Mouse (Mus musculus): ENCODE measurements around the gene Slc3a1. TPM values are rescaled to one million over a fixed set of nuclear protein-coding genes. Genes with fewer than 3 reads are reported as not detected.
A peak's percentile ranks its signal among the peaks of the same experiment; 100 is the strongest.

Gene Slc3a1
- polyA plus RNA-seq, 1 experiment from 2014 or later: not detected

DNA sequence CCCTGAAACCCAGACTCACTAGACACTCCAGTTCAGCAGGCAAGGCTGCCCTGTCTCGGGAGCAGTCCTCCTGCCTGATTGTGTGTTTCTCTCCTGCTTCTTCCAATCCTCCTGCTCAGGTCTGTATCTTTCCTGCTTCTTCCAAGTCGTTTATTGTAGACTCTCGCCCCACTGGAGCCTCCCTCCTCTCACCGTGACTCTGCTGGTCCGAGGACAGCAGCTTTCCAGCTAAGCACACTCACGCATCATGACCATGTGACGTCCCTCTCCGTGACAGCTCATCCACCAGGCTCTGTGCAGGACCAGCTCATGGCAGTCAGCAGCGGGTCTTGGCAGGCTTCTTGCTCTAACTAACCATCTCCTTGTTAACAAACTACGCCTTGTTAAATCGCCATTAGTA, 5.9 kb downstream of the Slc3a1 start:
- Histone ChIP-seq H3K4me2 (peak overlapping the region; percentile 29; the same call in 1 of the 2 replicates), H3K9me3 (replicated peaks) (no peaks in the 10 kb centered on the region), H3K27ac (ENCODE audit: poor library complexity, severe bottlenecking) (no peak overlapping the region), H3K36me3 (no peaks in the 10 kb centered on the region), H3K9ac (no peak overlapping the region), H3K4me3 (no peak overlapping the region), H3K4me1 (replicated peaks) (0 out of 2 replicates have a peak, but pooled peaks cover 4% of the 10 kb centered on the region), H3K27me3 (replicated peaks) (no peaks in the 10 kb centered on the region)
- WGBS: 54% methylated on average over 11 of the region's 11 CpGs
- no peak for ATAC-seq (ENCODE audit: insufficient number of reproducible peaks, low FRiP score)

GRCm38 (mm10) chr17:85037855-85038254, 9.7 kb downstream of the Slc3a1 start:
- 0 out of 2 replicates have a peak, but pooled peaks cover 4% of the 10 kb centered on the region for H3K4me1 ChIP-seq (replicated peaks)
- no peaks in the 10 kb centered on the region for H3K27me3 ChIP-seq (replicated peaks)
- H3K9ac ChIP-seq: no peak overlapping the region
- WGBS: 71% methylated on average over 5 of the region's 5 CpGs
- H3K36me3 ChIP-seq: no peaks in the 10 kb centered on the region
- H3K4me3 ChIP-seq: no peak overlapping the region
- no peak overlapping the region for H3K4me2 ChIP-seq
- ATAC-seq (ENCODE audit: insufficient number of reproducible peaks, low FRiP score): no peak
- H3K27ac ChIP-seq (ENCODE audit: poor library complexity, severe bottlenecking): no peak overlapping the region
- no peaks in the 10 kb centered on the region for H3K9me3 ChIP-seq (replicated peaks)

DNA sequence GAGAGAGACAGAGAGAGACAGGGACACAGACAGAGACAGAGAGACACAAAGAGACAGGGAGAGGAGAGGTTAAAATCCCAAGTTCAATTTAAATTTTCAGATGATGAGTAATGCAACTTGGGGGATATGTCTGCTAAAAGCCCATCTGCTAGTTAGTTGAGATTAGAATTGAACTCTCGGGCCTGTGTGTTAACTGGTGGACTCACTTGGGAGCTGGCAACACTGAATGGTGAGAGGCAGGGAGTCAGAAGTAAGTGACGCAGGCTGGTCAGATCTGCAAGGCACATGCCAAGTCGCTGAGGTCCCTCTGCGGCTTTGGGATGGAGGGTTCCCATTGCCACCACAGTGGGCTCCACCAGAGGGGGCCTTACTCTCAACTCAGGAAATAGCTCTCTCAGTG, 10.1 kb downstream of the Slc3a1 start:
- WGBS: 70% methylated on average over 4 of the region's 4 CpGs
- H3K9me3 ChIP-seq (replicated peaks): no peaks in the 10 kb centered on the region
- H3K36me3 ChIP-seq: no peaks in the 10 kb centered on the region
- no peak overlapping the region for H3K4me2 ChIP-seq
- 0 out of 2 replicates have a peak, but pooled peaks cover 4% of the 10 kb centered on the region for H3K4me1 ChIP-seq (replicated peaks)
- H3K27ac ChIP-seq (ENCODE audit: poor library complexity, severe bottlenecking): no peak overlapping the region
- H3K9ac ChIP-seq: no peak overlapping the region
- ATAC-seq (ENCODE audit: insufficient number of reproducible peaks, low FRiP score): no peak
- no peaks in the 10 kb centered on the region for H3K27me3 ChIP-seq (replicated peaks)
- H3K4me3 ChIP-seq: no peak overlapping the region

- Histone ChIP-seq H3K36me3 (no peaks in the 10 kb centered on the region), H3K4me1 (replicated peaks) (0 out of 2 replicates have a peak, but pooled peaks cover 4% of the 10 kb centered on the region), H3K9ac (no peak overlapping the region), H3K4me3 (no peak overlapping the region), H3K27me3 (replicated peaks) (no peaks in the 10 kb centered on the region), H3K9me3 (replicated peaks) (no peaks in the 10 kb centered on the region), H3K4me2 (no peak overlapping the region), H3K27ac (ENCODE audit: poor library complexity, severe bottlenecking) (no peak overlapping the region)
- WGBS: 85% methylated on average over 5 of the region's 5 CpGs
- ATAC-seq (ENCODE audit: insufficient number of reproducible peaks, low FRiP score): no peak
Measured at GRCm38 (mm10) chr17:85038761-85039160, 10.6 kb downstream of the Slc3a1 start.

- no peak overlapping the region for H3K4me2 ChIP-seq
- no peak overlapping the region for H3K27ac ChIP-seq (ENCODE audit: poor library complexity, severe bottlenecking)
- no peaks in the 10 kb centered on the region for H3K9me3 ChIP-seq (replicated peaks)
- no peak overlapping the region for H3K4me3 ChIP-seq
- H3K9ac ChIP-seq: no peak overlapping the region
- H3K4me1 ChIP-seq (replicated peaks): no peaks in the 10 kb centered on the region
- no peaks in the 10 kb centered on the region for H3K27me3 ChIP-seq (replicated peaks)
- 71% methylated on average over 7 of the region's 7 CpGs for whole genome bisulfite sequencing
- ATAC-seq (ENCODE audit: insufficient number of reproducible peaks, low FRiP score): no peak
- no peaks in the 10 kb centered on the region for H3K36me3 ChIP-seq
Measured at GRCm38 (mm10) chr17:85040913-85041312, 12.7 kb downstream of the Slc3a1 start.

GRCm38 (mm10) chr17:85042419-85042818, 14.2 kb downstream of the Slc3a1 start:
- H3K4me2 ChIP-seq: no peak overlapping the region
- H3K4me1 ChIP-seq (replicated peaks): no peaks in the 10 kb centered on the region
- no peak overlapping the region for H3K27ac ChIP-seq (ENCODE audit: poor library complexity, severe bottlenecking)
- 80% methylated on average over 6 of the region's 6 CpGs for WGBS
- no peaks in the 10 kb centered on the region for H3K9me3 ChIP-seq (replicated peaks)
- H3K9ac ChIP-seq: no peak overlapping the region
- H3K4me3 ChIP-seq: no peak overlapping the region
- no peaks in the 10 kb centered on the region for H3K36me3 ChIP-seq
- H3K27me3 ChIP-seq (replicated peaks): no peaks in the 10 kb centered on the region
- no peak for ATAC-seq (ENCODE audit: insufficient number of reproducible peaks, low FRiP score)

GRCm38 (mm10) chr17:85043404-85043816, 15.2 kb downstream of the Slc3a1 start:
- 79% methylated on average over 6 of the region's 6 CpGs for WGBS
- no peaks in the 10 kb centered on the region for H3K4me1 ChIP-seq (replicated peaks)
- H3K4me2 ChIP-seq: no peak overlapping the region
- no peaks in the 10 kb centered on the region for H3K36me3 ChIP-seq
- no peaks in the 10 kb centered on the region for H3K9me3 ChIP-seq (replicated peaks)
- no peak for ATAC-seq (ENCODE audit: insufficient number of reproducible peaks, low FRiP score)
- no peak overlapping the region for H3K27ac ChIP-seq (ENCODE audit: poor library complexity, severe bottlenecking)
- no peak overlapping the region for H3K9ac ChIP-seq
- no peak overlapping the region for H3K4me3 ChIP-seq
- no peaks in the 10 kb centered on the region for H3K27me3 ChIP-seq (replicated peaks)

- Histone ChIP-seq H3K27me3 (replicated peaks) (no peaks in the 10 kb centered on the region), H3K4me3 (no peak overlapping the region), H3K9ac (no peak overlapping the region), H3K36me3 (no peaks in the 10 kb centered on the region), H3K9me3 (replicated peaks) (no peaks in the 10 kb centered on the region), H3K4me2 (no peak overlapping the region), H3K4me1 (replicated peaks) (no peaks in the 10 kb centered on the region), H3K27ac (ENCODE audit: poor library complexity, severe bottlenecking) (no peak overlapping the region)
- no peak for ATAC-seq (ENCODE audit: insufficient number of reproducible peaks, low FRiP score)
- 84% methylated on average over 5 of the region's 5 CpGs for WGBS
Measured at GRCm38 (mm10) chr17:85044466-85044865, 16.3 kb downstream of the Slc3a1 start.

DNA sequence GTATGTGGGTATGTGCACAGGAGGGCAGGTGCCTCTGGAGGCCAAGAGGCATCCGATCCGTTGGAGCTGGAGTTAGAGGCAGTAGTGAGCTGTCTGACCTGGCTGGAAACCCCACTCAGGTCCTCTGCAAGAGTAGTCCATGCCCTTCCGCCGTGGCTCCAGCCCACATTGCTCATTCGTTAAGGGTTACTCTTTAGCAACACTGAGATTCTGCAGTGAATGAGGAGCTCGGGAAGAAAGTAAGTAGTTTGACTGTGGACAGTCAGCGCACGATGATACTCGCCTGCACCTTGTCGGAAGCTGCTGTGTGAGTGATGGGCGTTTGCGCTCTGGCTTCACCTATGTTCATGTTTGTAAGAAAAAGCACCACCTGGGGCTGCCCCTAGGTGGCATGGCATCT, 17.0 kb downstream of the Slc3a1 start:
- ATAC-seq (ENCODE audit: insufficient number of reproducible peaks, low FRiP score): no peak

DNA sequence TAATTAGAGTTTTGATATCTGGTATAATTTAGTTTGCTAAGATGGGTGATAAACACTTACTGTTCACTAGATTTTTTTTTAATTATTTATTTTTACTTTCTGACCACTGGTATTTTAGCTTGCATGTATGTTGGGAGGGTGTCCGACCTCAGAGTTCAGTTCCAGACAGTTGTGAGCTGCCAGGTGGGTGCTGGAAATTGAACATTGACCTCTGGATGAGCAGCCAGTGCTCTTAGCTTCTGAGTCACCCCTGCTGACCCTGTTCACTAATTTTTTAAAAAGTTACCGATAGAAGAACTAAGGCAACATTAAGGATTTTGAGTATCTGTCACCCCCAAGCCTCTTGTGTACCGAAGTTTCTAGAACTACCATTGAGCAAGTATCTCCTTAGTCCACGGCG, 20.2 kb downstream of the Slc3a1 start:
- 86% methylated on average over 5 of the region's 5 CpGs for WGBS
- Histone ChIP-seq H3K27ac (ENCODE audit: poor library complexity, severe bottlenecking) (no peak overlapping the region), H3K9me3 (replicated peaks) (no peaks in the 10 kb centered on the region), H3K9ac (no peak overlapping the region), H3K4me3 (no peak overlapping the region), H3K27me3 (replicated peaks) (no peaks in the 10 kb centered on the region), H3K36me3 (no peaks in the 10 kb centered on the region), H3K4me2 (no peak overlapping the region), H3K4me1 (replicated peaks) (peaks cover 9% of the 10 kb centered on the region)
- ATAC-seq (ENCODE audit: insufficient number of reproducible peaks, low FRiP score): no peak

More for the DNA sequence above, 17.0 kb downstream of the Slc3a1 start:
- H3K27ac ChIP-seq (ENCODE audit: poor library complexity, severe bottlenecking): no peak overlapping the region
- H3K36me3 ChIP-seq: no peaks in the 10 kb centered on the region
- H3K4me2 ChIP-seq: no peak overlapping the region
- no peak overlapping the region for H3K4me3 ChIP-seq
- no peak overlapping the region for H3K9ac ChIP-seq
- H3K9me3 ChIP-seq (replicated peaks): no peaks in the 10 kb centered on the region
- no peaks in the 10 kb centered on the region for H3K27me3 ChIP-seq (replicated peaks)
- no peaks in the 10 kb centered on the region for H3K4me1 ChIP-seq (replicated peaks)
- WGBS: 78% methylated on average over 12 of the region's 12 CpGs

DNA sequence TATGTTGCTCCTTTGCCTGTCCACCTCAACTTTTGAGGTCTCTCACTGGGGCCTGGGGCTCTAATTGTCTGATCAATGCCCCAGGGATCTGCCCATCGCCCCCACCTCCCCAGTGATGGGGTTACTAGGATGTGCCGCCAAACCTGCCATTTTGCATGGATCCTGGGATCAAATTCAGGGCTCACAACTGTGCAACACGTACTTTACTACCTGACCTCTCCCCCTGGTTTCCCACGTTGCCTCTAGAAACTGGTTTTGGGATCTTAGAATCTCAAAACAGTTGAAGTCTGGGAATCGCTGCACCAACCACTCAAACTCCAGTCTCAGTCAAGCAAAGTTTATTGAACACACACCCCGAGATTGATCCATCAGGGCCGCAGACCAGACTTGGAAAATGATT, 30.1 kb downstream of the Slc3a1 start:
- Histone ChIP-seq H3K27ac (ENCODE audit: poor library complexity, severe bottlenecking) (no peak overlapping the region), H3K27me3 (replicated peaks) (no peaks in the 10 kb centered on the region), H3K9ac (no peak overlapping the region), H3K4me1 (replicated peaks) (no peaks in the 10 kb centered on the region), H3K36me3 (peaks cover 10% of the 10 kb centered on the region), H3K4me2 (no peak overlapping the region), H3K9me3 (replicated peaks) (no peaks in the 10 kb centered on the region), H3K4me3 (no peak overlapping the region)
- no peak for ATAC-seq (ENCODE audit: insufficient number of reproducible peaks, low FRiP score)
- 90% methylated on average over 7 of the region's 7 CpGs for WGBS

GRCm38 (mm10) chr17:85059136-85059535, 31.0 kb downstream of the Slc3a1 start:
- Histone ChIP-seq H3K9me3 (replicated peaks) (no peaks in the 10 kb centered on the region), H3K27me3 (replicated peaks) (no peaks in the 10 kb centered on the region), H3K4me2 (no peak overlapping the region), H3K4me3 (no peak overlapping the region), H3K27ac (ENCODE audit: poor library complexity, severe bottlenecking) (no peak overlapping the region), H3K36me3 (peaks cover 18% of the 10 kb centered on the region), H3K4me1 (replicated peaks) (no peaks in the 10 kb centered on the region), H3K9ac (no peak overlapping the region)
- ATAC-seq (ENCODE audit: insufficient number of reproducible peaks, low FRiP score): no peak
- 87% methylated on average over 6 of the region's 6 CpGs for WGBS
